Mouse (Mus musculus) 416B (cell line): ENCODE measurements around the gene Retreg1.

Experiments used
- DNase-seq: peaks from one replicate; pipeline ENCODE4 v3.0.0; 2011; ENCODE audit warnings: low read depth

The Retreg1 gene

DNA sequence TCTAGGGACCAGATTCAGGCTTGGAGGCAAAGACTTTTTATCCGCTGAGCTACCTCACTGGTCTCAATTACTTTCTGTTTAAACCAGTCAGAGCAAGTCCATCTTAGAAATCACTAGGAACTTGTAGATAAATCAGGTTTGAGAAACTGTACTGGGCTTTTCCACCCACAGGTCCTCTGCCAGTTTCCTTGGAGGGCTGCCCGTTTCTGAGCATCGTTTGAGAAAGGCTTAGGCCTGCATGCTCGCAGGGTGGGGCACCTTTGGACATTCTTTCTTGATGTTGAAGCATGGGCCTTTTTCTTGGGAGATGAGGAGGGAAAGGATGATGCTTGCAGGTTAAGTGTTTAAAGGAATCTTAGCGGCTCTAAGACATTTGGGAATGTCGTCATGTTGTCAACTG, 77.9 kb downstream of the Retreg1 start:
- DNase-seq, result no peak

GRCm38 (mm10) chr15:25922007-25922406, 79.0 kb downstream of the Retreg1 start:
- DNase-seq, result no peak

GRCm38 (mm10) chr15:25923916-25924315, 80.9 kb downstream of the Retreg1 start:
- no peak for DNase-seq

GRCm38 (mm10) chr15:25926171-25926570, 83.2 kb downstream of the Retreg1 start:
- no peak for DNase-seq

- no peak for DNase-seq
Measured at GRCm38 (mm10) chr15:25927106-25927505, 84.1 kb downstream of the Retreg1 start.

DNA sequence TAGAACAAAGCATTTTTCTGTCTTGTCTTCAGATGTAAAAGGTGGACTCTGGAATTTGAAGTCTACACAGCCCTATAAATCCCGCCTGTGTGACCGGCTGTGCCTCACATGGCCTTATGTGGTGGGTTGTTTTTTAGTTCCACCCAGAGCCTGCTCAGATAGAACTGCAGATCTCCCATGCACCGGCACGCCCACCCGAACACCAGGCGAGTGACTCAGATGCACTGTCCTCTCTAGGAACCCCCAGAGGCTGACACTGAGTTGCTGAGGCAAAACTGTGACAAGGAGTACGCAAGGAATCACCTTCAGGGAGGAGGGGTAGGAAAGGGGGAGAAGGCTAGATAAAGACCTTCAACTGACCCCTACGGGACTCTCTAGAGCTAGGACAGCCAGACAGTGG, 85.0 kb downstream of the Retreg1 start:
- no peak for DNase-seq

GRCm38 (mm10) chr15:25928831-25929230, 85.9 kb downstream of the Retreg1 start:
- DNase-seq, result peak; percentile 19

GRCm38 (mm10) chr15:25929518-25929917, 86.5 kb downstream of the Retreg1 start:
- DNase-seq, result no peak

- no peak for DNase-seq
Measured at GRCm38 (mm10) chr15:25929936-25930335, 87.0 kb downstream of the Retreg1 start.

DNA sequence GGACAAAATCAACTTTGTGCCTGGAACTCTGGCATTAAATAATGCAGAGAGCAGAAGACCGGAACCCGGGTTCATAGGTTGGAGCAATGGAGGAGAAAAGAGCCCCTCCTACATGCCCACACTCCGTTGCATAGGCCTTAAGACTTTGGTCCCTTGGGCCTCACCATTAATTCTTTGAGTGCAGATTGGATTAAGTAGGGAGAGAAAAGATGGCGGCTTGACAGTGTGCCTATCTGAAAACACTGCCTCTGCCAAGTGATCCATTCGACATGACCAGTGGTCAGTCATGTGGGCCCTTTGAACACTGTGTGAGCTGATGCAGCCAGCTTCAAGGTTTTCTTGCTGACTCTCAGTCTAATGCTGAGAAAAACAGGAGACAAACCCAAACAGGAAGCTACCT, 87.7 kb downstream of the Retreg1 start:
- no peak for DNase-seq

GRCm38 (mm10) chr15:25932497-25932896, 89.5 kb downstream of the Retreg1 start:
- DNase-seq, result no peak

DNA sequence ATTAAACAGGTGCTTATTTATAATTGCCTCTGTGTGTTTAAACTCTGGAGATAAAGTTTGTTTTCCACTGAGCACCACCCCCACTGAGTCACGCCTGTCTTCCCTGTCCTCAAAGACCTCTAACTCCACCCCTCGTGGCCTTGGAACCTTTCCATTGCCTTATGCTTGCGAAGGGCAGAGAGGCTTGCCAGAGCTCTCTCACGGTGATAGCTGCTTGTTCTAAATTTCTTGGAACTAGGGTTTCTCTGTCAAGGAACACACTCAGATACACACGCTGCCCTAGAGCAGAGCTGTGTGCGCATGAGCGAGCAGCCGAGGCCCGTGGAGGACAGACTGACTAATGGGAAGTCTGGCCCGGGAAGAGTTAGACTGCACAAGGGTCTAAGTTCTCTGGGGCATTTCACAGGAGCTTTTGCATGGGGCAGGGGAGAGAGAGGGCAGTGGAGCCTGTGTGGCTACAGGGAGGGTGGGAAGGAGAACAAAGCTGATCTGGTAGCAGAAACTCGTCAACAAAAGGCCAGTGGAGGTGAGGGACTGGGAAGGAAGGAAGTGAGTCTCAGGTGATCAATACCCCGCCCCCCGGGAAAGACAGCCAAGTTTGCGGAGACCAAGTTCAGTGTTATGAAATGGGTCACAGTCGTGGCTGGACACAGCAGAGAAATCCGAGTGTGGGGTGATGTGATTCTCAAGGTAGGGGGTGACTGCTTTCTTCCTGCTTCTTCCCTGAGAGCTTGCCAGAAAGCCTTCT, 90.1 kb downstream of the Retreg1 start:
- peak; percentile 77 for DNase-seq

GRCm38 (mm10) chr15:25933685-25934108, 90.7 kb downstream of the Retreg1 start:
- peak; percentile 39 for DNase-seq

DNA sequence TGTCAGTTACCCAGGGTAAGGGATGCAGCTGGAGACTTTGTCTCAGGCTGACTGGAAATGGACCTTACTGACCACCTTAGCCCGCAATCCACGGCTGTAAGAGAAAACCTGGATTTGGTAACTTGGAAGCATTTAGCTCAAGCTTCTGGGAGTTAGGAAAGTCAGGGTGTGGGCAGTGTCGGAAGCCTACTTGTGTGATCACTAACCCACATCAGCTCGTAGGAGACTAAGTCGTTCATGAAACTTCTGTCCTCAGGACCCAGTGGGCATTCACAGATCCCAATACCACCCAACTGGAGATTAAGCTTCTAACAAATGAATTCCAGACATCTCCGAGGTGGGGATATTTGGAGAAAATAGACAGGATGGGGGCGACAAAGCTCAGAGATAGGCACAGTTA, 91.4 kb downstream of the Retreg1 start:
- no peak for DNase-seq

DNA sequence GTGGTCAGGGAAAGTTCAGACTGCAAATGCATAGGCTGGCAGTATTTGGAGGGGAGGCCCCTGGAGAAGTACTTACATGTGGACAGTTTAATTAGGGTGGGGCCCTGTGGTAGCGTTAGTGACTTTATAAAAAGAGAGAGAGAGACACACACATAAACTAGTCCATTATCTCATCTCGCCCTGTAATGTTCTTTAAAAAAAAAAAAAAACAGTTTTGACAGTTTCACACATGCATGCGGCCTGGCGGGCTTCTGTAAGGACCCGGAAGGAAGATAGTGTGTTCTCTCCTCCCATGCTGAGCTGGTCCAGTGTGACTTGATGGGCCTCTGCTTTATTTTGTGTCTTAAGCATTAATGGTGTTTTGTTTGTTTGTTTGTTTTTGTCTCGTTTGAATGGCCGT, 95.5 kb downstream of the Retreg1 start:
- DNase-seq, result no peak

GRCm38 (mm10) chr15:25940397-25941377, 97.7 kb downstream of the Retreg1 start:
- peak; percentile 54 for DNase-seq

DNA sequence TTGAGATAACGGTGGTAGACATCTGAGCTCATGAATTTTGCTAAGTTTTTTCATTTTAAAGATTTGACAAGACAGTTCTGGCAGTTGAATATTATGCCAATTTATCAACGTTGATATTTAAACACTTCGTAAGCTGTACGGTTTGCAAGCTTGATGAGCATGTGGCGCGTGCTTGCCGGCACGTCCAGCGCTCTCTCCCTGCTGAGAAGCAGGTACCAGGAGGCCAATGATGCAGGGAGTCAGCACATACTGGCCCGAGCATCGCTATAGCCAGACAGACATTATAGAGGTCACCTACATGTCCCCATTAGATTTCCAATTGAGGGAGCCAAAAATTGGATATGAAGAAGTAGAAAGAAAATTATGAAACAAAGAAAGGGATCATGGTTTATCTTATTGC, 98.5 kb downstream of the Retreg1 start:
- no peak for DNase-seq

- DNase-seq, result no peak
Measured at GRCm38 (mm10) chr15:25942415-25942814, 99.4 kb downstream of the Retreg1 start.

DNA sequence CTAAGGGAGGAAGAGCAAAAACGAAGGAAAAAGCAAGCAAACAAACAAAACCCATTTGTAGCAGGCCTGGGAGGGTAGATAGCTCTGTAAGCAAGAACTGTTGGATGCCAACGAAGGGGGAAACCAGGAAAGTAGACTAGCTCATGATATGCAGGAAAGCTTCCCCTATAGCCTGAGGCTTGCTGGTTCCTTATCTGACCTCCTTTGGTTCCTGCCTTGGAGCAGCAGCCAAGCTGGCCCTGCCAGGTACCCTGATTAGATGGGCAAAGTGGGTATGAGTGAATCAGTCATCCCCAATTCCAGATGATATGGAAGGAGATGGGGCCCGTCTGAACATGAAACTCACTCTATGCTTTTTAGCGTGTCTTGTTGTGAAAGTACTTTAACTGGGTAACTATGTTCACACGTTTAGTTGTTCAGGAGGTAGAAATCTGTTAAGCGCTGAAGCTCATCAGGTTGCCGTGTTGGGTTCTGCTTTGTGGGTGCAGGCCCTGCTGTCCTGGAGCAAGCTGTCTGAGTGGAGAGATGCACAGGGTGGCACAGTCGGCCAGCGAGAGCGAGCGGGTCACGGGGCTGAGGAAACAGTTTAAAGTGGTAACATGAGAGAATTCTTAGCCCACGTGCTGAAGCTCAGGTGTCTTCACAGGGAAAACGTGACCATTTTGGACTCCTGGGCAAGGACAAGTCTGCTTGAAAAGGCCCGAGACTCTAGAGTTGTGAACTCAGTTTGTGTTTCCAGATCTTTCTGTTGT, 100.6 kb downstream of the Retreg1 start:
- DNase-seq, result no peak

- no peak for DNase-seq
Measured at GRCm38 (mm10) chr15:25945224-25945623, 102.2 kb downstream of the Retreg1 start.

DNA sequence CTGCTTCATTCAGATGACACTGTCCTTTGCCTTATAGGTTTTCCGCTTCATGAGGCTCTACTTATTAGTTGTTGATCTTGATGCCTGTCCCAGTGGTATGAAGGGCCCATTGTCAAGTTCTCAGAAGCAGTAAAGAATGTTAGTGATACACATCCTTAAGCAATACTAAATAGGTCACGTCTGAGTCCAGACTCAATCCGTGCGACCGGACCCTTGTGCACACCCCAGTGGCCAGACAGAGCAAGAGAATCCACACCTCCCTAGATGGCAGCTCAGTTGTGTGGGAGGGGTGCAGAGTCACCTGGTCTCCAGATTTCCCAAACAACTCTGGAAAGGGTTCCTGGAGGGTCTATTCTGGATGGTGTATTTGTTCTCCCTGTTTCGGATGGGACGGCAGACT, 103.5 kb downstream of the Retreg1 start:
- no peak for DNase-seq

DNA sequence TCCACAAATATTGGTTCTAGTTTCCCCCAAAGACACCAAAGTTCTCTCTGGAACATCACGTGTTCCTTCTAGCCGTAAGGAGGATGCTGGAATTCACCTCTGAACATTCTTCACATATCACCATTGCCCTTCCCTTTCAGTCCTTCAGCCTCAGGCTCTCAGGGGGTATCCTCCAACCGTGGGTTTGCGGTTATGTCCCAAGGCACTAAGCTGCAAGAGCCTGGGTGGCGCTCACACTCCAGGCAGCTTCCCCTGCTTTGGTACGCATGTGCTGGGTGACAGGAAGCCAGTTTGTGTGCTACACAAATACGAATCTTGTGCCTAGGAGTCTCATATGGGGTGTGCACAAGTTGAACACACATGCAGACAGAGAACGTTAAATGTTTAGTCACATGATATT, 104.4 kb downstream of the Retreg1 start:
- DNase-seq, result no peak
